Mouse (Mus musculus) cerebellum, adult 11-12 months (tissue): ENCODE results near the gene Abcg8.

Experiments
- DNase-seq: peaks from one replicate; pipeline ENCODE4 v3.0.0; 2022

Gene Abcg8

GRCm38 (mm10) chr17:84714930-84715329 lies 38.8 kb downstream of the Abcg8 start:
- no peak for DNase-seq

GRCm38 (mm10) chr17:84716252-84716872 lies 40.3 kb downstream of the Abcg8 start:
- DNase-seq, result no peak

GRCm38 (mm10) chr17:84717416-84717815 lies 41.3 kb downstream of the Abcg8 start:
- no peak for DNase-seq

- DNase-seq, result no peak
Observed at GRCm38 (mm10) chr17:84719105-84719504, 43.0 kb downstream of the Abcg8 start.

GRCm38 (mm10) chr17:84724028-84724427 lies 47.9 kb downstream of the Abcg8 start:
- no peak for DNase-seq

- DNase-seq, result no peak
Observed at GRCm38 (mm10) chr17:84725163-84725562, 49.1 kb downstream of the Abcg8 start.

GRCm38 (mm10) chr17:84728201-84728911 lies 52.3 kb downstream of the Abcg8 start:
- no peak for DNase-seq

- no peak for DNase-seq
Observed at GRCm38 (mm10) chr17:84729140-84729539, 53.0 kb downstream of the Abcg8 start.

GRCm38 (mm10) chr17:84731361-84731760 lies 55.3 kb downstream of the Abcg8 start:
- no peak for DNase-seq

- DNase-seq, result no peak
Observed at GRCm38 (mm10) chr17:84732612-84733011, 56.5 kb downstream of the Abcg8 start.

GRCm38 (mm10) chr17:84736719-84737118 lies 60.6 kb downstream of the Abcg8 start:
- DNase-seq, result no peak

- DNase-seq, result peak; percentile 39
Observed at GRCm38 (mm10) chr17:84738073-84738797, 62.1 kb downstream of the Abcg8 start.

GRCm38 (mm10) chr17:84744256-84744655 lies 68.2 kb downstream of the Abcg8 start:
- no peak for DNase-seq

GRCm38 (mm10) chr17:84745001-84745400 lies 68.9 kb downstream of the Abcg8 start:
- no peak for DNase-seq

- DNase-seq, result no peak
Observed at GRCm38 (mm10) chr17:84747212-84747611, 71.1 kb downstream of the Abcg8 start.

- no peak for DNase-seq
Observed at GRCm38 (mm10) chr17:84748152-84748682, 72.1 kb downstream of the Abcg8 start.

- no peak for DNase-seq
Observed at GRCm38 (mm10) chr17:84749297-84749696, 73.2 kb downstream of the Abcg8 start.
